Mouse (Mus musculus): Measurements from ENCODE around the gene Pfkfb4. TPM values are rescaled to one million over a fixed set of nuclear protein-coding genes. Genes with fewer than 3 reads are reported as not detected.

The Pfkfb4 gene
- polyA plus RNA-seq (2012; rRNA removed): 35.3 and 35.8 TPM in 2 replicates

DNA sequence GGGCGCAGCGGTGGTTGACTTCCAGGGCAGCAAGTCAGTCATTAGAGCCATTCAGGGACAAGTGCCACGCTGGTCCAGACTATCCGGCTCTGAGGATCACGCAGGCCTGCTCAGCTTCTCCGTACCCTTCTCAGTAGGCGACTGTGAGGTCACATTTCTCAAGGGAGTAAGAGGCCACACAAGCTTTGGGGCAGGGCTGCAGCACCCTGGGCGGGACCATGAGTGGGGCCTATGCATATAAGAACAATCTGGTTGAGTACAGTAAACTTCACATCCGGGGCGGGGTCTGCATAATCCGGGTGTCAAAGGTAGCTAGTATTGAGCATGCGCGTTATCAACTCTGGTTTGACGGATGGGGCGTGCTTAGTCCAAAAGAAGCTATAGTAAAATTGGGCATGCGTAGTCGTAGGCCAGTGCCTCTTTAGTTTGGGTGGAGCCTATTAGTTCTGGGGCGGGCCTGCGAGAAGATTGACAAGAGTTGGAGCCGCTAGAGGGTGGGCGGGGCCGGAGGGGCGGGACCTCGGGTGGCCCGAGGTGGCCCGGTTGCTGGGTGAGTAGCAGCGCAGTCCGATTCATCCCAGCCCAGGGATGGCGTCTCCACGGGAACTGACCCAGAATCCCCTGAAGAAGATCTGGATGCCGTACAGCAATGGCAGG, at the start of gene Pfkfb4:
Gene Pfkfb4, plus strand, starts transcription at position 351 of the 657 bp plus-strand sequence.

DNA sequence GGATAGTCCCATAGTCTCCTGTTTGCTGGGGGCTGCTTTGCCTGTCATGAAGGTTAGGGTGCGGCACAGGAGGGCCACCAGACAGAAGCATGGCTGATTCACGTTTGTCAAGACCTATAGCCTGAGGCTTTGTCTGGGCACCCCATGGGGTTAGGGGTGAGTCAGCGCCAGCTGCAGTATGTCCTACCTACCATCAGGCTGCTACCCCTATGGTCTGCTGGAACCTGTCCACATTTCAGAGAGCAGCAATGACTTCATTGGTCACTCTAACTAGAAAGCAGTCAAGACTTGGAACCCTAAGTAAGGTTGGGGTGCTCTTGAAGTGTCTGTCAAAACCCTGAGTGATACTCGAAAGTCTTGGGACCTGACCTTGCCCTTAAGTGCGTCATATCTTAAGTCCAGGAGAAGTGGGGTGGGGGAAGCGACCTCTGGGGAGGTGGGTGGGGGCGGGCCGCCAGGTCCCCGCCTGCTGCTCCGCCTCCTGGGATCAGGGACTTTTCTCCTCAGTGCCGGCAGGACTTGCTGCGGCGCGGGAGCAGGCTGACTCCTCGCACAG, 38.4 kb upstream of the Pfkfb4 start, which contains the start of gene Col7a1:
Gene Col7a1, plus strand, starts transcription at position 506 of the 556 bp plus-strand sequence.

DNA sequence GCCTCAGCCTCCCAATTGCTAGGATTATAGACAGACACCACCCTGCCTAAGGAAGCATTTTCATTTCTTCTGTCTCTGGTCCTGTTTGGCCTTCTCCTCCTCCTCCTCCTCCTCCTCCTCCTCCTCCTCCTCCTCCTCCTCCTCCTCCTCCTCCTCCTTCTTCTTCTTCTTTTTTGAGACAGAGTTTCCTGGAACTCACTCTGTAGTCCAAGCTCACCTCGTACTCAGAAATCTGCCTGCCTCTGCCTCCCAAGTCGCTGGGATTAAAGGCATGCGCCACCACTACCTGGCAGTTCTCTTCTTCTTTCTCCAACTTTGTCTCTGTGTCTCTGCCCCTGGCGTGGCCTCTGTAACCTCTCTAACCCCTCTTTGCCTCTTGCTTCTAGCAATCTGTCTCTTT, 5.9 kb upstream of the Pfkfb4 start, which contains the start of gene Ucn2:
Gene Ucn2, plus strand, starts transcription at position 301 of the 400 bp plus-strand sequence.

DNA sequence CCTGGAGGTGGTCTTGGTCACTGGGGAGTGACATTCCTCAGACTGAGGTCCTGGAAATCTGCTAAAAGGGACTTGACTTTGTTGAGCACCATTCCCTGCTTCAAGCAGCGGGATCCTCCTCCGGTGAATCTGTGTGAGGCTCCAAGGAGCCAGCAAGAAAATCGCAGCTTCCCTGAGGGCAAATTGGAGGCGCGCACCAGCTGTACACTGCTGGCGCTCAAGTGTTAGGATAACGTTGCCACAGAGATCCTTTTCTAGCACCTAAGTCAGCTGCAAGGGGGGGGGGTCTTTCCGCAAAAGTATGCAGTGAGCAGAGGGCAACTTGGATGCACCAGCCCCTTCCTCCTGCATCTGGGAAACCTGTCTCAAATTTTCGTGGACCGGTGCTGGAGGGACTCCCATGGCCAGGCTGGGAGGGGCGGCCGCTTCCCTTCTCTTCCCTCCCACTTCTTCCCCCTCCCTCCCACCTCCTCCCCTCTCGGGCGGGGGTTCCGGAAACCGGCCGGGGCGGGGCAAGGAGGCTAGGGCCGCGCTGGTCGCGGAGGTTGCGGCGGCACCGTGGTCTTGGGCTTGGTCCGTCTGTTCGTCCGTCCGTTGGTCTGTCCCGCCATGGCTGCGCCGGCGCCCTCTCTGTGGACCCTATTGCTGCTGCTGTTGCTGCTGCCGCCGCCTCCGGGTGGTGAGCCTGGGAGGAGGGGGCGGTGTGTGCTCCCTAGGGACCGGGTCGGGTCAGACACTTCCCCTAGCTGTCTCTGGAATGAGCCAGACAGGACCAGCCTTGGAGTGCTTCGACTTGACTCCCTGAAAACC, 46.7 kb downstream of the Pfkfb4 start, which contains the start of gene Shisa5:
Gene Shisa5, plus strand, starts transcription at position 480 of the 810 bp plus-strand sequence.

DNA sequence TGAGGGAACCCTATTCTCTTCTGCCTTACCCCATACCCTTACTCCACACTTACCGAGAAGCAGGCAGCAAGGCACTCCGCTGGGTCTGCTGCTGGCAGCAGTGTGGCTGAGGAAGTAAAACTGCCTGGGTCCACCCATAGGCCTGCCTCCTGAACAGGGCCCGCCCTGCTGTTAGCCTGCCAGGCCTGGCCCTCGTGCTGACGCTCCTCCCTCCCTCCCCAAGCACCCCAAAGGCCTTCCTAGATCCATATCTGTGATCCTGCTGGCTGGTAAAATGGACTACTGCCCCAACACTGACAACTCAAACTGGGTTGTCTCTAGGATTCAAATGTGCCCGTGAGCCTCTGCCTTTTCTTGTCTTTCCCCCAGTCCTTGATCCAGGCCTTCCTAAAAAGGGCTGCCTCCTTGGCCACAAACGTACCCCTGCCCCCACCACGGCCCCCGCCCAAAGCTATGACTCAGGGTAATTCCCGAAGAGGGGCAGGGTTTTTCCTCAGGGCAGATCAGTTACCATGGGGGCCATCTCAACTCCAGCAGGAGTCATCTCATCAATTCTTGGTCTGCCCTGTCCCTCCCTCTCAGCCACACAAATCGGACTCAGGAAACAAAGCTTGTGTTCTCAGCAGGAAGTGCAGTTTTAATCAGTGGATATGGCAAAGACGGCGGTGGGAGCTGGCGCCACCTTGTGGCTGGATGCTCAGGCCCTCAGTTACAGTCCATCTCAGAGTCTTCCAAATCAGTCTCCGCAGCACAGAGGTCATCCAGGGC, 67.7 kb downstream of the Pfkfb4 start, which contains the start of gene Trex1:
Gene Trex1, minus strand, starts transcription at position 599 of the 768 bp plus-strand sequence.

DNA sequence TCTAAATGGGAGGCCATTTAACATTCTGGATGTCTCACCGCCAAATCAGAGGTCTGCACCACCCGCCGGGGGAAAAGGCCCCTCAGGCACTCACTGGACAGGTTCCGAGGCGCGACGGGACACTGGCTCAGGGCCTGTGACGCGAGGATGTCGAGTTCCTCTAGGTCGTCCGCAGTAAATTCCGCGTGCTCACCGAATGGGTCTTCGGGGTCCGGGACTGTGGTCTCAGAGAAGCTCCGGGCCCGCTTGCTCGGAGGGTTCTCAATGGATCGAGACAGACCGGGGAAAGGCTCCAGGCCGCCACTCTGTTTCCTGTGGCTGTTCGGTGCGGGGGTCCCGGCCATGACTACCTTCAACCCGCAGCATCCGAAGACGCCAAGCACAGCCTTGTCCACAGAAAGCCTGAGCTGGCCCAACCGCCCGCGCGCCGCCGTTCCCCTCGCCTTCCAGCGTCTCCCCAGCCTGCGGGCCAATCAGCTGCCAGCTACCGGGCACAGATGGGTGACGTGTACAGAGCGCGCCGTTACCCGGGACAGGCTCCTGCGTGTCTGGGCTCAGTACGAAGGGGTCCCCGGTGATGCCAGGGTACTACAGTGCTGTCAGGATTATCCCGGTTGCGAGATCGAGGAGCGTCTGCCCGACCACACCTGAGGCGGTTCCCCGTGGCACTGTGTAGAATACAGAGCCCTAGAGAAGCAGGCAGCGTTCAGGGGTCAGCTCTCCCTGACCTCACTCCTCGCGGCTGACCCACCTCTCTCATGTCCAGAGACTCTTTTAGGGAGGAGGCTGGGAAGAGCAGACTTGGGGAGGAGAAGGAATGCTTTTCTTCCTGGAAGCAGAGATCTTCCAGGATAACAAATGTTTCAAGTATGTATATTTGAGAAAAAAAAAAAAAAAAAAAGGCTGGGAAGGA, 82.3 kb downstream of the Pfkfb4 start, which contains the start of gene Atrip:
Gene Atrip, minus strand, starts transcription at position 464 of the 913 bp plus-strand sequence.

Other genes starting within 250 kb of the Pfkfb4 start
- gene Ip6k2, start 208.0 kb upstream of the Pfkfb4 start, polyA plus RNA-seq (2012; rRNA removed): 128 and 140 TPM in 2 replicates
- gene Nckipsd, start 183.4 kb upstream of the Pfkfb4 start, polyA plus RNA-seq (2012; rRNA removed): 45.7 and 67.4 TPM in 2 replicates
- 0.10 and 0.60 TPM in 2 replicates for gene Celsr3, start 165.5 kb upstream of the Pfkfb4 start, polyA plus RNA-seq (2012; rRNA removed)
- gene Slc26a6, start 138.5 kb upstream of the Pfkfb4 start, polyA plus RNA-seq (2012; rRNA removed): 21.4 and 22.8 TPM in 2 replicates
- 0.31 TPM in 1 of 2 replicates, not detected in the other for gene Tmem89, start 77.2 kb upstream of the Pfkfb4 start, polyA plus RNA-seq (2012; rRNA removed)
- gene Uqcrc1, start 55.1 kb upstream of the Pfkfb4 start, polyA plus RNA-seq (2012; rRNA removed): 658 and 727 TPM in 2 replicates
- gene Col7a1, start 38.2 kb upstream of the Pfkfb4 start, polyA plus RNA-seq (2012; rRNA removed): 19.0 and 20.5 TPM in 2 replicates
- 0.68 and 1.5 TPM in 2 replicates for gene Ucn2, start 5.8 kb upstream of the Pfkfb4 start, polyA plus RNA-seq (2012; rRNA removed)
- 577 and 1,079 TPM in 2 replicates for gene Shisa5, start 46.8 kb downstream of the Pfkfb4 start, polyA plus RNA-seq (2012; rRNA removed)
- 128 and 138 TPM in 2 replicates for gene Trex1, start 68.0 kb downstream of the Pfkfb4 start, polyA plus RNA-seq (2012; rRNA removed)
- gene Atrip, start 82.3 kb downstream of the Pfkfb4 start, polyA plus RNA-seq (2012; rRNA removed): 43.3 and 45.4 TPM in 2 replicates
- 8.3 and 9.5 TPM in 2 replicates for gene Ccdc51, start 90.7 kb downstream of the Pfkfb4 start, polyA plus RNA-seq (2012; rRNA removed)
- gene Tma7, start 90.8 kb downstream of the Pfkfb4 start, polyA plus RNA-seq (2012; rRNA removed): 5.8 and 7.3 TPM in 2 replicates
- 72.4 and 89.8 TPM in 2 replicates for gene Plxnb1, start 103.6 kb downstream of the Pfkfb4 start, polyA plus RNA-seq (2012; rRNA removed)
- 2.7 and 3.6 TPM in 2 replicates for gene Fbxw21, start 170.3 kb downstream of the Pfkfb4 start, polyA plus RNA-seq (2012; rRNA removed)
- 0.75 and 0.92 TPM in 2 replicates for gene Fbxw13, start 204.2 kb downstream of the Pfkfb4 start, polyA plus RNA-seq (2012; rRNA removed)
- 0.55 and 1.0 TPM in 2 replicates for gene Fbxw20, start 243.0 kb downstream of the Pfkfb4 start, polyA plus RNA-seq (2012; rRNA removed)

Data from ovary, adult 2 months (tissue).